Mouse (Mus musculus) adrenal gland, postnatal 14 days (tissue): ENCODE measurements at regions not wholly inside any gene's neighbourhood (a gene's known extent, or its start where the extent isn't known, plus 50 kb on each side); places are given as distances from the start of the nearest gene placed in this dataset.

ENCODE experiments used
- DNase-seq: peaks from one replicate; pipeline ENCODE4 v3.0.0; 2021; ENCODE audit warnings: mixed read lengths

DNA sequence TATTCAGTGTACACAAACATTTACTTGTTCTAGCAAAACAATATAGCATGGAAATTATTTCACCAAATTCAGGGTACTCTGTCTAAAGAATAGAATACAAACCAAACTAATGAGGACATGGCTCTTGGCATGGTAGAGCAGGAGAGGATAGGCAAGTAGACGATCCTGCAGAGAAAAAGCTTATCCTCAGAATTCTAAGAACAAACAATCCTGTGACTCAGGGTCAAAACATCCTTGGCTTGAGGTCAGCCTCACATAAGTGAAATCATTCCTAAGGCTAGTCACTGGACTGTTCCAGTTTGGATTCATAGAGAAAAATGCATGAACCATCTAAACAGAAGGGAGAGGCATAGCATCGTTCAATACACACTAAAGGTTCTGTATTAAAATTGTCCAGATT lies 136.4 kb upstream of the Catsperb start:
- DNase-seq = no peak

GRCm38 (mm10) chr12:101284195-101284594 lies 120.3 kb upstream of the Catsperb start:
- peak; percentile 6 for DNase-seq

- DNase-seq = no peak
Observed at GRCm38 (mm10) chr12:101301872-101302271, 102.6 kb upstream of the Catsperb start.
